Mouse (Mus musculus): ENCODE measurements around the gene Siah2. TPM values are rescaled to one million over a fixed set of nuclear protein-coding genes. Genes with fewer than 3 reads are reported as not detected.

Gene Siah2
- total RNA-seq (2012; rRNA removed) = 4.3 and 5.8 TPM in 2 replicates

DNA sequence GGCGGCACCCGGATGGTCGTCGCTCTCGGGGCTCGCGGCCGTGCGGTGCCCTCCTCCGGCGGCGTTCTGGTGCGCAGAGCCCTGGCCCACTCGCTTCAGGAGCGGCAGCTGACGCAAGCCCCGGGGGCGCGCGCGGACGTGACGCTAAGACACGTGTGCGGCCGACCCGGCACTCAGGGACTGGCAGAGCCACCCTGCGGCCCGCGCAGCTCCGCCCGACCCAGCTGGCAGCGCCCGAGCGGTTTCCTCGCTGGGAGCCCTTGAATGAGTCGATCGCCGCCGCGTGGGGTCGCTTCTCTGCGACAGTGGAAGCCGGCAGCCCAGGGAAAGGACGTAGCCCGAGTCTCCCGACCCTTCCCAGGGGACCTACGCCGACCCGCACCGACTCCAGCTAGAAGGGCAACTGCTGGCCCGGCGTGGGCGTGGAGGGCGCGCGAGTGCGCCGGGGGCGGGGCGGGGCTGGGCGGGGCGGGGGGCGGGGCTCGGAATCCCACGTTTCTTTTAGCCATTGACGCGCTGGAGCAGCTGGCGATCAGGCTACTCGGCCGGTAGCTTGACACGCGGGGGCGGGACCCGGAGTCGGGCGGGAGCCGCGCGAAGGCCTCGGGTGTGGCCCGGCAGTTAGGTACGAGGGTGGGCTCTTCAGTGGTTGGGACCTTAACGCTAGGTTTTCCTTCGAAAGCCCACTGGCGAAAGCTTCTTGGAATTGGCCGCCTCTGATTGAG, at the start of gene Siah2:
Gene Siah2, minus strand, starts transcription at position 404 of the 725 bp plus-strand sequence.
- in situ Hi-C loops (cut with MboI; ENCODE audit: low sequenced_read_pairs in 2 of 2, unreplicated experiment in 2 of 2) = no loop called here
- Histone ChIP-seq H3K9ac (ENCODE audit: insufficient read depth, low read depth, low read length, poor library complexity, severe bottlenecking) (peak within 1 kb of the TSS; percentile 79), H3K27ac (ENCODE audit: insufficient read depth, low read depth, low read length, poor library complexity, severe bottlenecking) (no peak within 1 kb of the TSS)

DNA sequence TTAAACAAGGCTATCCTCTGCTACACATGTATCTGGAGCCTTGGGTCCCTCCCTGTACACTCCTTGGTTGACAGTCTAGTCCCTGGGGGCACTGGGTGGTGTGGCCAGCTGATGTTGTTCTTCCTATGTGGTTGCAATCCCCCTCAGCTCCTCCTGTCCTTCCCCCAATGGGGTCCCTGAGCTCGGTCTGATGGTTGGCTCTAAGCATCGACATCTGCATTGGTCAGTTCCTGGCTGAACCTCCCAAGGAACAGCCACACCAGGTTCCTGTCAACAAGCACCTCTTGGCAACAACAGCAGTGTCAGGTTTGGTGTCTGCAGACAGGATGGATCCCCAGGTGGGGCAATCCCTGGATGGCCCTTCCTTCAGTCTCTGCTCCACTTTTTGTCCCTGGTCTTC, 47.3 kb upstream of the Siah2 start:
- no peak overlapping the region for H3K4me3 ChIP-seq (ENCODE audit: insufficient read depth in 1 of 2, low read depth in 1 of 2, low read length in 2 of 2, poor library complexity in 1 of 2, severe bottlenecking in 1 of 2)
- no peaks in the 10 kb centered on the region for H3K36me3 ChIP-seq (ENCODE audit: control insufficient read depth, insufficient read depth, low read length, poor library complexity, severe bottlenecking)
- no peak overlapping the region for H3K9ac ChIP-seq (ENCODE audit: insufficient read depth, low read depth, low read length, poor library complexity, severe bottlenecking)
- TF ChIP-seq ZNF384 (IDR thresholded peaks at IDR 0.05; ENCODE audit: low read depth, low read length) (no peak), HCFC1 (IDR thresholded peaks at IDR 0.05; ENCODE audit: borderline replicate concordance, insufficient read depth, low read length) (no peak), MAFK (IDR thresholded peaks at IDR 0.05; ENCODE audit: insufficient read depth, low read depth, low read length) (no peak), CHD2 (IDR thresholded peaks at IDR 0.05; ENCODE audit: low read depth, low read length) (no peak), ZC3H11A (IDR thresholded peaks at IDR 0.05; ENCODE audit: borderline replicate concordance, low read depth, low read length) (no peak)
- H3K4me1 ChIP-seq (ENCODE audit: control insufficient read depth in 2 of 2, insufficient read depth in 2 of 2, low read length in 2 of 2, poor library complexity in 1 of 2) = peaks cover 0 to 2% of the 10 kb centered on the region in 2 experiments; a peak in 1 of 4 replicates
- no peak for DNase-seq (ENCODE audit: low read depth, low spot score)
- H3K27ac ChIP-seq (ENCODE audit: insufficient read depth, low read depth, low read length, poor library complexity, severe bottlenecking) = no peak overlapping the region
- H3K9me3 ChIP-seq (ENCODE audit: control insufficient read depth, insufficient read depth, low read depth, low read length) = no peaks in the 10 kb centered on the region
- in situ Hi-C loops (cut with MboI; ENCODE audit: low sequenced_read_pairs in 2 of 2, unreplicated experiment in 2 of 2) = no loop called here

More for the DNA sequence above, at the start of gene Siah2:
- Histone ChIP-seq H3K4me3 (ENCODE audit: insufficient read depth in 1 of 2, low read depth in 1 of 2, low read length in 2 of 2, poor library complexity in 1 of 2, severe bottlenecking in 1 of 2) (peak within 1 kb of the TSS; percentile 88 to 91), H3K36me3 (ENCODE audit: control insufficient read depth, insufficient read depth, low read length, poor library complexity, severe bottlenecking) (no peaks in the 10 kb centered on the region), H3K4me1 (ENCODE audit: control insufficient read depth in 2 of 2, insufficient read depth in 2 of 2, low read length in 2 of 2, poor library complexity in 1 of 2) (no peaks in the 10 kb centered on the region), H3K9me3 (ENCODE audit: control insufficient read depth, insufficient read depth, low read depth, low read length) (no peaks in the 10 kb centered on the region)
- DNase-seq (ENCODE audit: low read depth, low spot score) = peak; percentile 47
- no peak for TF ChIP-seq CHD2 (IDR thresholded peaks at IDR 0.05; ENCODE audit: low read depth, low read length)
- no peak for TF ChIP-seq MAFK (IDR thresholded peaks at IDR 0.05; ENCODE audit: insufficient read depth, low read depth, low read length)
- no peak for TF ChIP-seq ZNF384 (IDR thresholded peaks at IDR 0.05; ENCODE audit: low read depth, low read length)
- TF ChIP-seq HCFC1 (IDR thresholded peaks at IDR 0.05; ENCODE audit: borderline replicate concordance, insufficient read depth, low read length) = no peak; the same call in none of the 2 replicates
- TF ChIP-seq ZC3H11A (IDR thresholded peaks at IDR 0.05; ENCODE audit: borderline replicate concordance, low read depth, low read length) = no peak

DNA sequence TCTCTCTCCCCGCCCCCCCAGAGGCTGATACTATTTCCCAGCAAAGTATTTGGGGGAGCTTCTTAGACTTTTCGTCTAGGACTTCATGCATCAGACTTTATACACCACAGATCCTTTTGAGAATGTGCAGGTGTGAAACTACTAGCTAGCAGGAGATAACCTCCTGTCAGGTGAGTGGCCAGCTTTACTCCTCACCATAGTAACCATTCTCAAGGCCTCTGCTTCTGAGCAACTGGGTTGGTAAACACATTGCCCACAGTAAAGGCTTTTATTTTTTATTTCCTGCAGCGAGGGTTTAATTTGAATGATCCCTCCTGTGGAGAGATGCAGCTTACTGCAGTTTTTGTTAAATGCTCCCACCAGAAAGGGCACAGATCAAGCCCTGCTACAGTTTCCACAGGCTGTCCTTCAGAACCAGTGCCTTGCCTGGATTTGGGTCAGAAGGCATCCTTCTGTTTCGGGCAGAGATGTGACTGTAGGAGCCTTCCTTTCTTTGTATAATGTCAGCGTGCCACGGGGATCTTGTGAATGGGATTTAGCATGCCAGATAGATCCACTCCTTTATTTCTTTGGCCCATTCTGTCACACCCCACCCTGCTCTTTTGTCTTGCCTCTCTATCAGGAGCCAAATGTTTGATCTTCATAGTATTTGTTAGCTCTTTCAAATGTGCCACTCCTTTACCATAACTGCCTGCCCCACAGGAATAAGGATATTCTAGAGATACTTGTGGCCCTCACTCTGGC, 46.3 kb upstream of the Siah2 start:
- H3K4me1 ChIP-seq (ENCODE audit: control insufficient read depth in 2 of 2, insufficient read depth in 2 of 2, low read length in 2 of 2, poor library complexity in 1 of 2) = peaks cover 0 to 2% of the 10 kb centered on the region in 2 experiments; a peak in 1 of 4 replicates
- H3K27ac ChIP-seq (ENCODE audit: insufficient read depth, low read depth, low read length, poor library complexity, severe bottlenecking) = no peak overlapping the region
- H3K4me3 ChIP-seq (ENCODE audit: insufficient read depth in 1 of 2, low read depth in 1 of 2, low read length in 2 of 2, poor library complexity in 1 of 2, severe bottlenecking in 1 of 2) = no peak overlapping the region
- in situ Hi-C loops (cut with MboI; ENCODE audit: low sequenced_read_pairs in 2 of 2, unreplicated experiment in 2 of 2) = no loop called here
- DNase-seq (ENCODE audit: low read depth, low spot score) = no peak
- H3K9ac ChIP-seq (ENCODE audit: insufficient read depth, low read depth, low read length, poor library complexity, severe bottlenecking) = no peak overlapping the region
- TF ChIP-seq ZNF384 (IDR thresholded peaks at IDR 0.05; ENCODE audit: low read depth, low read length) = no peak
- TF ChIP-seq ZC3H11A (IDR thresholded peaks at IDR 0.05; ENCODE audit: borderline replicate concordance, low read depth, low read length) = no peak
- no peak for TF ChIP-seq MAFK (IDR thresholded peaks at IDR 0.05; ENCODE audit: insufficient read depth, low read depth, low read length)
- TF ChIP-seq HCFC1 (IDR thresholded peaks at IDR 0.05; ENCODE audit: borderline replicate concordance, insufficient read depth, low read length) = no peak
- no peak for TF ChIP-seq CHD2 (IDR thresholded peaks at IDR 0.05; ENCODE audit: low read depth, low read length)
- no peaks in the 10 kb centered on the region for H3K9me3 ChIP-seq (ENCODE audit: control insufficient read depth, insufficient read depth, low read depth, low read length)
- H3K36me3 ChIP-seq (ENCODE audit: control insufficient read depth, insufficient read depth, low read length, poor library complexity, severe bottlenecking) = no peaks in the 10 kb centered on the region

DNA sequence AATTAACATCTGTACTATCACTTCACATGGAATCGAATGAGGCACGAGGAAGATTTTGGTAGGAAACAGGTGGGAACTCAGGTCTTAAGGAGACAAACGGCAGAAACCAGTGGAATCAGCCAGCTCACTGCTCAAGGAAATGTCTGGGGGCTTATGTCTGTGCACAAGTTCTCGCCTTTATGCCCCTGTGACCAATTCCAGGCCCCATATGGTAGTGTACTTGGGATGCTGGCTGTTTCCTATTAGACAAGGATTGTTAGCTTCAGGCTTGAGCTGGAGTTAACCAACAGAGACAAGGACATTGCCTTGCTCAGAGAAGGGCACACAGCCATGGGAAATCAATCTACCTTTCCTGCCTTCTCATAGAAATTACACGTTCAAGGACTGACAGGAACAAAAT, 39.3 kb upstream of the Siah2 start:
- H3K4me3 ChIP-seq (ENCODE audit: insufficient read depth in 1 of 2, low read depth in 1 of 2, low read length in 2 of 2, poor library complexity in 1 of 2, severe bottlenecking in 1 of 2) = no peak overlapping the region
- no peaks in the 10 kb centered on the region for H3K4me1 ChIP-seq (ENCODE audit: control insufficient read depth in 2 of 2, insufficient read depth in 2 of 2, low read length in 2 of 2, poor library complexity in 1 of 2)
- no peaks in the 10 kb centered on the region for H3K9me3 ChIP-seq (ENCODE audit: control insufficient read depth, insufficient read depth, low read depth, low read length)
- TF ChIP-seq CHD2 (IDR thresholded peaks at IDR 0.05; ENCODE audit: low read depth, low read length) = no peak
- no peak for TF ChIP-seq ZC3H11A (IDR thresholded peaks at IDR 0.05; ENCODE audit: borderline replicate concordance, low read depth, low read length)
- no peak for TF ChIP-seq HCFC1 (IDR thresholded peaks at IDR 0.05; ENCODE audit: borderline replicate concordance, insufficient read depth, low read length)
- TF ChIP-seq ZNF384 (IDR thresholded peaks at IDR 0.05; ENCODE audit: low read depth, low read length) = no peak
- no peak for TF ChIP-seq MAFK (IDR thresholded peaks at IDR 0.05; ENCODE audit: insufficient read depth, low read depth, low read length)
- H3K36me3 ChIP-seq (ENCODE audit: control insufficient read depth, insufficient read depth, low read length, poor library complexity, severe bottlenecking) = no peaks in the 10 kb centered on the region
- H3K27ac ChIP-seq (ENCODE audit: insufficient read depth, low read depth, low read length, poor library complexity, severe bottlenecking) = no peak overlapping the region
- in situ Hi-C loops (cut with MboI; ENCODE audit: low sequenced_read_pairs in 2 of 2, unreplicated experiment in 2 of 2) = no loop called here
- no peak for DNase-seq (ENCODE audit: low read depth, low spot score)
- no peak overlapping the region for H3K9ac ChIP-seq (ENCODE audit: insufficient read depth, low read depth, low read length, poor library complexity, severe bottlenecking)

All from ES-E14 (cell line).